Mouse (Mus musculus) embryonic facial prominence, embryonic 11.5 days (tissue): ENCODE results near the gene Map3k12. TPM values are rescaled to one million over a fixed set of nuclear protein-coding genes. Genes with fewer than 3 reads are reported as not detected.

Experiments
- ATAC-seq: fragments of 200-750 bp; cut with Nextera tagmentation; replicated peaks from 2 replicates; pipeline ENCODE4 v1.8.0; 2017; ENCODE audit warnings: low read depth; ENCODE audit not compliant: insufficient number of reproducible peaks, low FRiP score, low TSS enrichment
- DNase-seq: peaks from one replicate; pipeline ENCODE4 v3.0.0-alpha.2; 2015; ENCODE audit warnings: low spot score
- H3K27ac ChIP-seq: fragments of 300-500 bp; sonication (generic); replicated peaks from 2 replicates; pipeline ENCODE4 v1.5.1; 2014; ENCODE audit warnings: mild to moderate bottlenecking, low read depth, low read length, control low read depth
- H3K27me3 ChIP-seq: fragments of 300-500 bp; sonication (generic); 2 replicates; pipeline ENCODE4 v1.6.1; 2014; ENCODE audit warnings: mild to moderate bottlenecking, low read length, moderate library complexity, mixed read lengths; ENCODE audit not compliant: control insufficient read depth, insufficient read depth
- H3K36me3 ChIP-seq: fragments of 300-500 bp; sonication (generic); replicated peaks from 2 replicates; pipeline ENCODE4 v1.6.1; 2014; ENCODE audit warnings: low read depth, mild to moderate bottlenecking, low read length, moderate library complexity, mixed read lengths; ENCODE audit not compliant: control insufficient read depth, insufficient read depth
- H3K4me1 ChIP-seq: fragments of 300-500 bp; sonication (generic); 2 replicates; pipeline ENCODE4 v1.6.1; 2014; ENCODE audit warnings: low read length, mixed read lengths; ENCODE audit not compliant: control insufficient read depth, insufficient read depth
- H3K4me2 ChIP-seq: fragments of 300-500 bp; sonication (generic); 2 replicates; pipeline ENCODE4 v1.6.1; 2014; ENCODE audit warnings: low read depth, mild to moderate bottlenecking, control low read depth, low read length, moderate library complexity
- H3K4me3 ChIP-seq: fragments of 300-500 bp; sonication (generic); 2 replicates; pipeline ENCODE4 v1.5.1; 2014; ENCODE audit warnings: low read depth, low read length, control low read depth
- H3K9ac ChIP-seq: fragments of 300-500 bp; sonication (generic); replicated peaks from 2 replicates; pipeline ENCODE4 v1.6.1; 2014; ENCODE audit warnings: mild to moderate bottlenecking, control low read depth, low read length
- H3K9me3 ChIP-seq: fragments of 300-500 bp; sonication (generic); replicated peaks from 2 replicates; pipeline ENCODE4 v1.6.1; 2016; ENCODE audit warnings: mild to moderate bottlenecking, low read length, inconsistent platforms, mixed read lengths; ENCODE audit not compliant: control insufficient read depth
- WGBS: fragments of 180-500 bp; shearing (Covaris S2); extraction: QIAGEN DNeasy Blood & Tissue Kit; methylation state at CpG from one replicate; pipeline ENCODE4 v1.1.7; 2014; 5-methylcytosine and 5-hydroxymethylcytosine counted together
- polyA plus RNA-seq: library from polyadenylated mRNA; unstranded; fragments of >200 nt; fragmentation: Nextera tagmentation; extraction: Ambion mirVana; gene quantifications from 2 replicates; pipeline ENCODE4 v1.2.1, GENCODE M21; 2014

The Map3k12 gene
- 13.4 and 15.4 TPM in 2 replicates for polyA plus RNA-seq

DNA sequence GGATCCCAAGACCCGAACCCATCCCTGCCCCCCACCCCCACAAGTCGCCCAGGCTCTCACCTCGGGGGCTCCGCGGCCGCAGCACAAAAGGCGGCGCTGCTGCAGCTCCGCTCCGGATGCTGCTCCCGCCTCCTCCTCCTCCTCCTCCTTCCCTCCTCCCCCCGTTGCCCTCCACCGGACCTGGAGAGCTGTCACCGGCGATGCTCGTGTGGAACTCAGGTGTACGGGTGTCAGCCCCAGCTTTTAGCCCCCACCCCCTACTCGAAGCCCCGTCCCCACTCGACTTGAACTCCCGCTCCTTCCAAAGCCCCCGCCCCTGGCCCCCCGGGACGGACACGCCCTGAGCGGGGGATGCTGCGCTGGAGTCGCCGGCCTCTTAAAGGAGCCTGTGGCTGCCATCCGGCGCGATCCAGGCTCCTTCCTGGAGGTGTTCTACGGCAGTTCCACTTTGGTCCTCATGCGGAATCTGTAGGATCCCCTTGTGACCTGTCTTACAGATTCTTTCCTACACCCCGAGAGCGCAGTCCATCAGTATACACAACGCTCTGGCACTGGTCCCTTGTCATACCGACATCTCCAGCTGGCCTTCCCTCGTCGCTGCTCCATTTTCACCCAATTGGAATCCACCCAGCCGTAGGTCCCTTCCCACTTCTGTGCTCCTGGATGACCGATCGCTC lies at the start of gene Map3k12:
TSS of gene Map3k12 (minus strand) at position 337 of the 677 bp plus-strand sequence.
- H3K9ac ChIP-seq: peak within 1 kb of the TSS; percentile 74
- ATAC-seq (peak; percentile 8), DNase-seq (peak; percentile 75)
- no peaks in the 10 kb centered on the region for H3K27me3 ChIP-seq
- no peaks in the 10 kb centered on the region for H3K9me3 ChIP-seq
- H3K4me3 ChIP-seq: peak within 1 kb of the TSS; percentile 55
- H3K4me2 ChIP-seq: peak within 1 kb of the TSS; percentile 81
- peaks cover 1% of the 10 kb centered on the region for H3K4me1 ChIP-seq
- peak within 1 kb of the TSS; percentile 57 for H3K27ac ChIP-seq
- H3K36me3 ChIP-seq: no peaks in the 10 kb centered on the region
- under 1% methylated on average over 42 of the region's 43 CpGs for WGBS

DNA sequence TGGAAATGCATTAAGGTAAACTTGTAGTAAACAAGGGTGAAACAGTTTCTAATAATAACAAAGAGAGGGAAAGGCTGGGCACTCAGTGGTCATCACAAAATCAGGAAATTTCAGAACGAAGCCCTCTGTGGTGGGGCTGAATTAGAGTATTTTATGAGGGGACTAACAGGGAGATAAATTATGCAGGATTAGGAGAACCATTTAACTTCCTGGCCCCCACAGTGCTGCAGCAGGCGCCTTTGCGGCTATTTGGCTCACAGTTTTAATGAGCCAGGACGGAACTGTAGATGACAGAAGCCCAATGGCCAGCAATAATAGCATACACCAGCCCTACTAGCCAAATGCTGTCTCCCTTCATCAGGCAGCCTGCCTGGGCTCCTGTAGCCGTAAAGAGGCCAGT lies 46.8 kb upstream of the Map3k12 start:
- DNase-seq (no peak), ATAC-seq (no peak)
- Histone ChIP-seq H3K4me2 (no peak overlapping the region), H3K27ac (no peak overlapping the region), H3K27me3 (no peaks in the 10 kb centered on the region), H3K36me3 (no peaks in the 10 kb centered on the region), H3K9ac (no peak overlapping the region), H3K4me3 (no peak overlapping the region), H3K9me3 (no peaks in the 10 kb centered on the region), H3K4me1 (no peaks in the 10 kb centered on the region)
- 93% methylated on average over 5 of the region's 5 CpGs for WGBS

DNA sequence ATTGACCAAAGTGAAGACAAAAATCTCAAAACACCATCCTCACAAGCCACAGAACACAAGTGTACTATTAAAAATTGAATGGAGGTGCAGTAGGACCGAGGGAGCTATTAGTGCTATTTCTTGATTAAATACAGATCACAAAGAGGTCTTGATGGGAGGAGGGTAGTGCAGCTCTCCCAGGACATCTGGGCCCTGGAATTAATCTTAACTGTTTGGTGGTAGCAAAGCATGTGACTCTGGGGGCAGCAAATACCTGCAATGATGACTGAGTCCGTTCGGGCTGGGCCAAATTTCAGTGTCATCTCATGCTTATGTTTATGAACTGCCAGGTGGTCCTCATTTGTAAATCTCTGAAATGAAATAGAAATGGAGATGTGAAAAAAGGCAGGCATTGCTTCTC lies 46.2 kb upstream of the Map3k12 start:
- Histone ChIP-seq H3K4me2 (no peak overlapping the region), H3K9me3 (no peaks in the 10 kb centered on the region), H3K27me3 (no peaks in the 10 kb centered on the region), H3K4me1 (no peaks in the 10 kb centered on the region), H3K9ac (no peak overlapping the region), H3K27ac (no peak overlapping the region), H3K36me3 (no peaks in the 10 kb centered on the region), H3K4me3 (no peak overlapping the region)
- WGBS: 60% methylated on average over 3 of the region's 3 CpGs
- no peak for ATAC-seq
- DNase-seq: no peak

DNA sequence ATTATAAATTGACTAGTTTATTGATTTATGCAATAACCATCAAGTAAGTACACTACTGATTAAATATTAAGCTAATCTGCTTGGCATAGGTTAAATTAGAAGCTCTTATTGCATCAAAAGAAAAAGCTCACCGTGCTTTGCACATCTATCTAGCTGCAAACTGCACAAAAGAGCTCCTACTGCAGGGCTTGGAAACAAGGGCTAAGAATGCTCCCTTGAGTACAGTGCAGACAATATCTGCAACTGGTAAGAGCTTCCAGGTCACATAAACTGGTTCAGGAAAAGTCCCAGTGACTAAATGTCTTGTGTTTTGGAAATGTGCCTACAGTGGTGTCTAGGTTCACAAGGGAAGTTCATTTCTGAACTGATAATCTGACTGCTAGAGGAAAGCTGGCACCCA lies 45.6 kb upstream of the Map3k12 start:
- Histone ChIP-seq H3K36me3 (no peaks in the 10 kb centered on the region), H3K27me3 (no peaks in the 10 kb centered on the region), H3K27ac (no peak overlapping the region), H3K4me1 (no peaks in the 10 kb centered on the region), H3K4me3 (no peak overlapping the region), H3K9me3 (no peaks in the 10 kb centered on the region), H3K4me2 (no peak overlapping the region), H3K9ac (no peak overlapping the region)
- DNase-seq: no peak
- ATAC-seq: no peak
- WGBS: 92% methylated on average over 1 of the region's 1 CpGs

DNA sequence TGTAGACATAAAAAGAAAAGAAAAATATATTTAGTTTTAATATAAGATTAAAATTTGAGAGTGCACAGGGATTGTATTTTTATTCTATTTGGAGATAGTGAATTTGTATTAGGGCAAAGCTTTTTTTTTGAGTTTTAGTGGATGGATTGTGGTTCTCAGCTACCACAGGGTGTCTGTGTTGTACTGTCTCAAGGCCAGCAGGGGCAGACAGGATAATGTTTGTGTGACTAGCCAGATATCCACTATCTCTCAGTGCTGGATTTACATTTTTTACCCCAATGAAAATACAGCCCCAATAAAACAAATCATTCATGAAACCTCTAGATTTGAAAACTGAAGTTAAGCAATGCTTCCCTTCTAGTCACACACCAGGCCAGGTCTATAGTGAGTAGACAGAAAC lies 40.7 kb upstream of the Map3k12 start:
- DNase-seq (no peak), ATAC-seq (no peak)
- Histone ChIP-seq H3K9me3 (no peaks in the 10 kb centered on the region), H3K4me3 (no peak overlapping the region), H3K27me3 (no peaks in the 10 kb centered on the region), H3K9ac (no peak overlapping the region), H3K4me2 (no peak overlapping the region), H3K27ac (no peak overlapping the region), H3K4me1 (no peaks in the 10 kb centered on the region), H3K36me3 (no peaks in the 10 kb centered on the region)

DNA sequence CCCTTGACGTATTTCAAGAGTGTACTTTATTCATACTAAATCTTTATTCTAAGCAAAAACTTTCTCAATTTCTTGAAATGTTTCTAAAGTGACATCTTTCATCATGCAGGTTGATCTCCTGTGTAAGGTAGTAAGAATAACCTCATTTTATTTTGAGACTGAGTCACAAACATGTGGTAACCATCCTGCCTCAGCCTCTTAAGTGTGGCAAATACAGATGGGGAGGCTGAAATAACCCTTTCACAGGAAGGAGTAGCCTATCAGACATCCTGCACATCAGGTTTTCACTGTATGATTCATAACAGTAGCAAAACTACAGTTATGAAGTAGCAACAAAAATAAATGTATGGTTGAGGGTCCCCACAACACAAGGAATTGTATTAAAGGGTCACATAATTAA lies 38.7 kb upstream of the Map3k12 start:
- Histone ChIP-seq H3K4me3 (no peak overlapping the region), H3K27me3 (no peaks in the 10 kb centered on the region), H3K36me3 (no peaks in the 10 kb centered on the region), H3K4me2 (no peak overlapping the region), H3K4me1 (no peaks in the 10 kb centered on the region), H3K9me3 (no peaks in the 10 kb centered on the region), H3K9ac (no peak overlapping the region), H3K27ac (no peak overlapping the region)
- DNase-seq: no peak
- WGBS: 89% methylated on average over 1 of the region's 1 CpGs
- no peak for ATAC-seq

DNA sequence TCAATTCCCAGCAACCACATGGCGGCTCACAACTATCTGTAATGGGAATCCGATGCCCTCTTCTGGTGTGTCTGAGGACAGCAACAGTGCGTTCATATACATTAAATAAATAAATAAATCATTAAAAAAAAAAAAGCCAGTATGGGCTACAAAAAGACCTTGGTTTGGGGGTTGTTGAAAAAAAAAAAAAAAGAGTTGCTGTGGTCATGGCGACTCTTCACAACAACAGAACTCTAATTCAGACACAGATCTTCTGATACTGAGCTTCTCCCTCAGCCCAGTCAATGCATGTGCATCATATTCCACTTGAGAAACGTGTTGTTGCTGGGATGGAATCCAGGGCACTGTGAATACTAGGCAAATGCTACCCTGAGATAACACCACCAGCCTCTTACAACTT lies 35.7 kb upstream of the Map3k12 start:
- no peak for DNase-seq
- no peaks in the 10 kb centered on the region for H3K27me3 ChIP-seq
- WGBS: 94% methylated on average over 5 of the region's 5 CpGs
- no peak overlapping the region for H3K4me2 ChIP-seq
- no peak overlapping the region for H3K9ac ChIP-seq
- no peaks in the 10 kb centered on the region for H3K4me1 ChIP-seq
- H3K4me3 ChIP-seq: no peak overlapping the region
- no peak overlapping the region for H3K27ac ChIP-seq
- ATAC-seq: no peak
- no peaks in the 10 kb centered on the region for H3K9me3 ChIP-seq
- H3K36me3 ChIP-seq: no peaks in the 10 kb centered on the region

DNA sequence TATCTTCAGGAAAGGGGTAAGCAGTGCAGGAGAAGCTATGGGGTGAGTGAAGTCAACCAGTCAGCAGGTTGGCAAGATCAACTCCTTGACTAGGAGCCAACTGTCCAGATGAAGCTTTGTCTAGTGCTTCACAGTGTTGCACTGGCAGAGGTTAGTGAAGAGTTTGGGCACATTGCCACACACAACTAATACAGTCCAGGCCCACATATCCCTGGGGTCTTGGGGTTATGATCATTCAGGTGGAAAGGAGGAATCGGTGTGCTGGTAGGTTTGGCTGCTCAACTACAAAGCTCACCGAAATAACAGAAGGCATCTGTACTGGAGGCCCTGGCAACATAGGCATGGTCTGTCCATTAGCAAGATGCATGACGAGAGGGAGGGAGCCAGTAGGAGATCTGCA lies 30.6 kb upstream of the Map3k12 start:
- no peak overlapping the region for H3K9ac ChIP-seq
- no peaks in the 10 kb centered on the region for H3K27me3 ChIP-seq
- no peaks in the 10 kb centered on the region for H3K36me3 ChIP-seq
- no peak for DNase-seq
- no peak overlapping the region for H3K4me3 ChIP-seq
- no peak overlapping the region for H3K27ac ChIP-seq
- no peak for ATAC-seq
- H3K4me2 ChIP-seq: no peak overlapping the region
- no peaks in the 10 kb centered on the region for H3K4me1 ChIP-seq
- WGBS: 95% methylated on average over 3 of the region's 3 CpGs
- no peaks in the 10 kb centered on the region for H3K9me3 ChIP-seq
